Mouse (Mus musculus) heart, embryonic 11.5 days (tissue): Measurements from ENCODE around the gene Cd320. TPM values are rescaled to one million over a fixed set of nuclear protein-coding genes. Genes with fewer than 3 reads are reported as not detected.
"Not testable (repeated sequence)": the region's sequence is repeated elsewhere in the genome, so short reads cannot be mapped to it uniquely, and the experiment has no call there.

Experiments
- ATAC-seq: fragments of 200-750 bp; cut with Nextera tagmentation; replicated peaks from 2 replicates; pipeline ENCODE4 v1.8.0; 2017; ENCODE audit warnings: moderate library complexity; ENCODE audit not compliant: insufficient number of reproducible peaks, low FRiP score, low TSS enrichment
- H3K27ac ChIP-seq: fragments of 300-500 bp; sonication (generic); 2 replicates; pipeline ENCODE4 v1.5.1; 2014; ENCODE audit warnings: mild to moderate bottlenecking, low read depth, low read length
- H3K27me3 ChIP-seq: fragments of 300-500 bp; sonication (generic); 2 replicates; pipeline ENCODE4 v1.6.1; 2014; ENCODE audit warnings: mild to moderate bottlenecking, low read length, mixed read lengths; ENCODE audit not compliant: control insufficient read depth, insufficient read depth
- H3K36me3 ChIP-seq: fragments of 300-500 bp; sonication (generic); 2 replicates; pipeline ENCODE4 v1.6.1; 2014; ENCODE audit warnings: mild to moderate bottlenecking, low read length, moderate library complexity, mixed read lengths; ENCODE audit not compliant: control insufficient read depth, insufficient read depth
- H3K4me1 ChIP-seq: fragments of 300-500 bp; sonication (generic); 2 replicates; pipeline ENCODE4 v1.6.1; 2014; ENCODE audit warnings: low read length; ENCODE audit not compliant: control insufficient read depth, insufficient read depth
- H3K4me2 ChIP-seq: fragments of 300-500 bp; sonication (generic); 2 replicates; pipeline ENCODE4 v1.6.1; 2014; ENCODE audit warnings: mild to moderate bottlenecking, moderate library complexity
- H3K4me3 ChIP-seq: fragments of 300-500 bp; sonication (generic); 2 replicates; pipeline ENCODE4 v1.5.1; 2014; ENCODE audit warnings: low read depth, low read length
- H3K9ac ChIP-seq: fragments of 300-500 bp; sonication (generic); 2 replicates; pipeline ENCODE4 v1.6.1; 2014; ENCODE audit warnings: mild to moderate bottlenecking, low read depth, low read length, moderate library complexity
- H3K9me3 ChIP-seq: fragments of 300-500 bp; sonication (generic); replicated peaks from 2 replicates; pipeline ENCODE4 v1.6.1; 2016; ENCODE audit warnings: low read length; ENCODE audit not compliant: control insufficient read depth
- WGBS: fragments of 180-500 bp; shearing (Covaris S2); extraction: QIAGEN DNeasy Blood & Tissue Kit; methylation state at CpG from one replicate; pipeline ENCODE4 v1.1.7; 2014; ENCODE audit not compliant: insufficient replicate concordance; 5-methylcytosine and 5-hydroxymethylcytosine counted together
- polyA plus RNA-seq: library from polyadenylated mRNA; unstranded; fragments of >200 nt; fragmentation: Nextera tagmentation; extraction: Ambion mirVana; gene quantifications from 2 replicates; pipeline ENCODE4 v1.2.1, GENCODE M21; 2014

The Cd320 gene
- polyA plus RNA-seq, 1 experiment from 2014 or later: 60.8 TPM

DNA sequence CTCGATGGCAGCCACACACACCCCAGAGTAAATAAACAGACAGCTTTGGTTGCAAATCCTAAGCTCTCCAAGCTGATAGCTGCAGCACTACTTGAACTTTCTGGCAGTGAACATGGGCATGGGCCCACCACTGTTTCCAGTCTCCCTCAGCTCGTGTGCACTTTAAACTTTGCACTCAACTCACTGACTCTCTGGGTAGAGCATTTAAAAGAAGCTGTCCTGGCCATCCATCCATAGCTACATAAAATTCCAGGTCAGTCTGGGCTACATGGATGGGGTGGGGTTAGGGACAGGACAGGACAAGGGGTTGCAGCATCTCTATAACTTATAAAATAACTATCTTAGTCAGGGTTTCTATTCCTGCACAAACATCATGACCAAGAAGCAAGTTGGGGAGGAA is 44.9 kb downstream of the Cd320 start:
- not testable (repeated sequence) for H3K36me3 ChIP-seq, H3K4me3 ChIP-seq, H3K9me3 ChIP-seq, H3K4me1 ChIP-seq, H3K27me3 ChIP-seq, H3K4me2 ChIP-seq, H3K27ac ChIP-seq, ATAC-seq
- 0 out of 2 replicates have a peak overlapping the region, but pooled peaks have one; percentile 16 for H3K9ac ChIP-seq
- WGBS: 26% methylated on average over 2 of the region's 2 CpGs

DNA sequence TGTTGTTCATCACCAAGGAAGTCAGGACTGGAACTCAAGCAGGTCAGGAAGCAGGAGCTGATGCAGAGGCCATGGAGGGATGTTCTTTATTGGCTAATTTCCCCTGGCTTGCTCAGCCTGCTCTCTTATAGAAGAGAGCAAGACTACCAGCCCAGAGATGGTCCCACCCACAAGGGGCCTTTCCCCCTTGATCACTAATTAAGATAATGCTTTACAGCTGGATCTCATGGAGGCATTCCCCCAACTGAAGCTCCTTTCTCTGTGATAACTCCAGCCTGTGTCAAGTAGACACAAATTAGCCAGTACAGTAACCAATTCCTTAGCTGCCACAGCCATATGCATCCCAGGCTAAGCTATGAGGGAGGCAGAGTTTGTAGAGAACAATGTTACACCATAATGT is 45.3 kb downstream of the Cd320 start:
- Histone ChIP-seq H3K4me2 (peak overlapping the region; percentile 60), H3K4me3 (peak overlapping the region; percentile 8; the same call in 1 of the 2 replicates)
- not testable (repeated sequence) for H3K36me3 ChIP-seq, H3K9me3 ChIP-seq, H3K27me3 ChIP-seq, ATAC-seq, H3K4me1 ChIP-seq, H3K9ac ChIP-seq, H3K27ac ChIP-seq

DNA sequence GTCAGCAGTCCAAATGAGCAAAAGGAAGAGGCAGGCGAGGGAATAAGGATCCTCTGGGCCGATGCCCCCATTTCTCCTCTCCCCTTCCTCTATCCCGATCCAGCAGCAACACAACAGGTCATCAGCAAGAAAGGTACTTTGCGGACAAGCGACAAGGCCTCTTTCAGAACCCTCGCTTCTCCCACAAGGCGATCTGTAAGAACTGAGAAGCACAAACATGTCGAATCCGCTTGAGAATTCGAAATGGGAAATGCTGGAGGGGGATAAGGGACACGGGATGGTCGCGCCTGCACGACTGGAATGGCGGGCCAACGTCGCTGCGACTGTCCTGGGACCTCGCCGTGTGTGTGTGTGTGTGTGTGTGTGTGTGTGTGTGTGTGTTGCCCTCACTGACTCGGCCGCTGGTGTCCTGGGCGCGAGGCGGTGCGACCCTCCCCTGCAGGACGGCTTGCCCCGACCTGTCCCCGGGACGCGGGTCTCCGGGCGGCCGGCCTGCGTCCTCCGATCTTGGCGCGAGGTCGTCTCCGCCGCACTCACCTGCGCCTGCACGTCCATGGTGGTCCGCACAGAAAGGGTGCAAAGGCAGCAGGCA is 47.1 kb downstream of the Cd320 start:
- H3K4me3 ChIP-seq: peak overlapping the region; percentile 65
- H3K36me3 ChIP-seq, H3K9me3 ChIP-seq, H3K4me1 ChIP-seq, H3K27me3 ChIP-seq: not testable (repeated sequence)
- H3K27ac ChIP-seq: peak overlapping the region; percentile 65
- H3K9ac ChIP-seq: peak overlapping the region; percentile 80
- peak; percentile 37 for ATAC-seq
- under 1% methylated on average over 42 of the region's 44 CpGs for WGBS
- H3K4me2 ChIP-seq: peak overlapping the region; percentile 60

DNA sequence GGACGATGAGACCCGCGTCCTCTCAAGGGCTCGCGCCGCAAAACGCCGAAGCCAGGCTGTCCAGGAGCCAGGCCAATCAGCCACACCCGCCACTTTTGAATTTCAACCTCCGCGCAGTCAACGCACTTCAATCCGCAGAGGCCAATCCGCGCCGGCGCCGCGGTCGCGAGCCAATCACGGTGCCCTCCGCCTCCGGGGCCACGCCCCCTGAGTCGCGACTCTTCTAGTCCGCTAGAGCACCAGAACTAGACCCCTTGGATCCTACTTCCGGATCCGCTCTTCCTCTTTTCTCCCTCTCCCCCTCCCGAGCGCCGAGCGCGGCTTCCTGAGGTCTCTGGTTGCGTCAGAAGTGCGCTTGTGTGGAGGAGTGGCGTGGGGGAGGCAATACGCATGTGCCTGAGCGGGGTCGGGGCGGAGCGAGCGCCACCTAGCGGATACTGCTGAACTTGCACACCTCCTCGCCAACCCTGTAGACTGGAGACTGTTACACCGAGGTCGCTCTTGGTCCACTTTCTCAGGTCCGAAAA is 47.7 kb downstream of the Cd320 start, which contains the start of gene Kifc1:
Kifc1 (minus strand) TSS at position 129 of the 527 bp plus-strand sequence.
- Histone ChIP-seq H3K36me3 (peaks cover 7% of the 10 kb centered on the region), H3K4me1 (peaks cover 7% of the 10 kb centered on the region; the same call in 1 of the 2 replicates), H3K27ac (peak within 1 kb of the TSS; percentile 65), H3K9me3 (no peaks in the 10 kb centered on the region), H3K9ac (peak within 1 kb of the TSS; percentile 80), H3K4me2 (peak within 1 kb of the TSS; percentile 60), H3K4me3 (peak within 1 kb of the TSS; percentile 65), H3K27me3 (no peaks in the 10 kb centered on the region)
- peak; percentile 98 for ATAC-seq
- under 1% methylated on average over 49 of the region's 49 CpGs for WGBS

DNA sequence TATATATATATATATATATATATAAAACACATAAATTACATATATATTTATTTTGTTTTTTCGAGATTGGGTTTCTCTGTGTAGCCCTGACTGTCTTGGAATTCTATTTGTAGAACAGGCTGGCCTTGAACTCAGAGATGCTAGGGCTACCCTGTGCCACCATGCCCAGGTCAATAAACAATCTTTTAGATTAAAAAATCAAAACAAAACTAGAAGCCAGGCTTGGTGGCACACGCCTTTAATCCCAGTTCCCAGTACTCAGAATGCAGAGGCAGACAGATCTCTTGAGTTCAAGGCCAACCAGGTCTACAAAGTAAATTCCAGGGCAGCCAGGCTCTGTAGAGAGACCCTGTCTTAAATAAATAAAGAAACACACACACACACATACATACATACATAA is 48.5 kb downstream of the Cd320 start:
- no peaks in the 10 kb centered on the region for H3K27me3 ChIP-seq
- 0 out of 2 replicates have a peak, but pooled peaks cover under 1% of the 10 kb centered on the region for H3K36me3 ChIP-seq
- ATAC-seq: no peak
- peaks cover 7% of the 10 kb centered on the region; the same call in 1 of the 2 replicates for H3K4me1 ChIP-seq
- H3K9me3 ChIP-seq: no peaks in the 10 kb centered on the region
- no peak overlapping the region for H3K27ac ChIP-seq
- WGBS: 60% methylated on average over 2 of the region's 2 CpGs
- no peak overlapping the region for H3K4me2 ChIP-seq
- no peak overlapping the region for H3K4me3 ChIP-seq
- H3K9ac ChIP-seq: no peak overlapping the region

DNA sequence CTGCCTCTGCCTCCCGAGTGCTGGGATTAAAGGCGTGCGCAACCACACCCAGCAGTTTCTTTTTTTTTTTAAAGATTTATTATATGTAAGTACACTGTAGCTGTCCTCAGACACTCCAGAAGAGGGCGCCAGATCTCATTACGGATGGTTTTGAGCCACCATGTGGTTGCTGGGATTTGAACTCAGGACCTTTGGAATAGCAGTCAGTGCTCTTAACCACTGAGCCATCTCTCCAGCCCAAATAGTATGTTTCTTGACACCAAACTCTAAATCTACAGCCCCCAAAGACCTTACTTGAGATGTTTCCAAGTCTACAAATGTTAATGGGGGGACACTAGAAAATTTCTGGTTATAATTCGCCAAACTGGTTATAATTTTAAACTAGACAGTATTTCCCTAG is 49.0 kb downstream of the Cd320 start:
- H3K4me2 ChIP-seq, H3K4me1 ChIP-seq, H3K27ac ChIP-seq, ATAC-seq, H3K9me3 ChIP-seq, H3K36me3 ChIP-seq, H3K27me3 ChIP-seq, H3K4me3 ChIP-seq, H3K9ac ChIP-seq: not testable (repeated sequence)
- 60% methylated on average over 6 of the region's 6 CpGs for WGBS

DNA sequence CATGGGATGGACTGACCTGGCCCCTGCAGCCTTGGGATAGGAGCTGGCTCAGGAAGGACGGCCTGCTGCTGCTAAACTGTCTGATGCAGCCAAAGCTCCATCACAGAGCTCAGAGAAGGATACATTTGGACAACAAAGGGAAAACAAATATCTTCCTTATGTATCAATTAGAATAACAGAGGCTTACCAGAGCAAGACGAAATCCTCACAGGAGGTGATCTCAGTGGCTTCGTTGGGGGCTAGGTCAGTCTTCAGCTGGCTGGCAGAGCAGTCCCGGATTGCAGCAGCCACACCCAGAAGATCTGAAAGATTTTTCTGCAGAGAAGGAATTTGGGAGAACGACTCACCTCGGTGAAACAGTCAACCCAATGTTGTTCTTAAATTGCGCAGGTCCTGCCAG is 49.5 kb downstream of the Cd320 start:
- no peak for ATAC-seq
- H3K4me1 ChIP-seq: peaks cover 7% of the 10 kb centered on the region; the same call in 1 of the 2 replicates
- no peaks in the 10 kb centered on the region for H3K9me3 ChIP-seq
- no peak overlapping the region for H3K27ac ChIP-seq
- no peak overlapping the region for H3K4me2 ChIP-seq
- H3K9ac ChIP-seq: no peak overlapping the region
- WGBS: 28% methylated on average over 7 of the region's 7 CpGs
- H3K27me3 ChIP-seq: no peaks in the 10 kb centered on the region
- H3K36me3 ChIP-seq: no peaks in the 10 kb centered on the region
- no peak overlapping the region for H3K4me3 ChIP-seq

DNA sequence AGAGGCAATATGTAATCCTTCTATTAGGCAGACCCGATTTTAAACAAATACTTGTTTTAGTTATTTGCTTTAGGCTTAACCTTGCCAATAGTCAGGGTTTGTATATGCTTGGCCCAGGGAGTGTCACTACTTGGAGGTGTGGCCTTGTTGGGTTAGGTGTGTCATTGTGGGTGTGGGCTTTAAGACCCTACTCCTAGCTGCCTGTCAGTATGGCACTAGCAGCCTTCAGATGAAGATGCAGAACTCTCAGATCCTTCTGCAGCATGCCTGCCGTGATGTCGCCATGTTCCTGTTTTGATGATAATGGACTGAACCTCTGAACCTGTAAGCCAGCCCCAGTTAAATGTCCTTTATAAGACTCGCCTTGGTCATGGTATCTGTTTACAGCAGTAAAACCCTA is 50.1 kb downstream of the Cd320 start:
- not testable (repeated sequence) for H3K27ac ChIP-seq, H3K4me1 ChIP-seq, H3K27me3 ChIP-seq, ATAC-seq, H3K9me3 ChIP-seq, H3K36me3 ChIP-seq, H3K4me2 ChIP-seq, H3K4me3 ChIP-seq, H3K9ac ChIP-seq
- 73% methylated on average over 4 of the region's 4 CpGs for whole genome bisulfite sequencing
